Mouse (Mus musculus): Measurements from ENCODE around the gene Pde4c.

Pde4c gene

GRCm38 (mm10) chr8:70789046-70789445 lies 65.5 kb downstream of the Pde4c start:
- DNase-seq (ENCODE audit: low read depth, low spot score) = no peak

DNA sequence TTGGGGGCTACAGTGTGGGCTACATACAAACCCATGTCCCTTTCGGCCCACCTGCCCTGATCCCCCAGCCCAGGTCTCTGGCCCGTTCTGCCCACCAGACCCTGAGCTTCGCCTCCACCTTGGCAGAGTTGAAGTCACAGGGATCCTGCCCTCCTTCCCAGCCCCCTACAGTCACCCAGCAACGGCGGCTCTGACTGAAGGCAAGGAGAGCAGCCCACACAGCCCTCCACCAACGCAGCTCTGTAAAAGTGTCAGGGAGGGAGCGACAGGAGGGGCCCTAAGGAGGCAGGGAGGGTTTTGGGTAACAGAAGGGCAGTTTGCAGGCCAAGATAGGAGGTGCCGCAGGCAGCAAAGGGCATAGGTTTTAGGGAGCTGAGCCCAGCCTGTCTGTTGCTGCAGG lies 67.3 kb downstream of the Pde4c start:
- DNase-seq (ENCODE audit: low read depth, low spot score) = no peak

DNA sequence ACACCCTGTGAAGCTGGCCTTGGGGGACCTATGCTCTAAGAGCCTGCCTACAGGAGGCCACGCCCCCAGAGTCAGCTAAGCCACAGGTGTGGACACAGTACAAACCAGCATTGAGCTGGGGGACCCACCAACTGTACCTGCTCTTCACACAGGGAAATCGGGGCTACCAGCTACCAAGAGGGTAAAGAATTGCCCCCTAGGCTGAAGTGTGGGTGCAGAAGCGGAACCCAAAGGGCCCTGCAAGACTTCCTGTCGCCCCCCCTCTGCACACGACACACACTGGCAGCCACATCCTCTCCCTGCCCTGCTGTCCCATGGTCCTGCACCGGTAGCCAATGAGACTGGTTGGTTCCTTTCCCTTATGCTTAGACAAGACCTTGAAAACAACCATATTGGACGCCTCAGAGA lies 67.8 kb downstream of the Pde4c start:
- no peak for DNase-seq (ENCODE audit: low read depth, low spot score)

- peak; percentile 99 for DNase-seq (ENCODE audit: low read depth, low spot score)
These were observed 68.6 kb downstream of the Pde4c start for GRCm38 (mm10) chr8:70791975-70792691.

- peak; percentile 99 for DNase-seq (ENCODE audit: low read depth, low spot score)
These were observed 69.2 kb downstream of the Pde4c start for GRCm38 (mm10) chr8:70792700-70793099.

DNA sequence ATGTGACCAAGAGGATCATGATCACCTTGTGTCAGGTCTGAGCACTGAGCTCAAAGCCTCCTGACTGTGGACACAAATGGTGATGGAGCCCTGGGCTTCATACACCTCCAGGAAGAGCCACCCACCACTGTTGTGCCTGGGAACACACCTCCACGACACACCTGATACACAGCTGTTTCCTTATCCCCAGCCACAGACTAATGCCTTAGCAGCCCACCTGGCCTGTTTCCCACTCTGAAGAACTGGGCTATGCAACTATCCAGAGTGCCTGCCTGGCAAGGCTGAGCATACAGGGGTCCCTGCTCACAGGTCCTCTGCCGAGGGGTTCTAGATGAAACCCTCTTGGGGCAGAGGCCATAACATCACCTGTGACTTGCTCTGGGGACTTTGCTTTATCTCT lies 70.7 kb downstream of the Pde4c start:
- DNase-seq (ENCODE audit: low read depth, low spot score) = no peak

DNA sequence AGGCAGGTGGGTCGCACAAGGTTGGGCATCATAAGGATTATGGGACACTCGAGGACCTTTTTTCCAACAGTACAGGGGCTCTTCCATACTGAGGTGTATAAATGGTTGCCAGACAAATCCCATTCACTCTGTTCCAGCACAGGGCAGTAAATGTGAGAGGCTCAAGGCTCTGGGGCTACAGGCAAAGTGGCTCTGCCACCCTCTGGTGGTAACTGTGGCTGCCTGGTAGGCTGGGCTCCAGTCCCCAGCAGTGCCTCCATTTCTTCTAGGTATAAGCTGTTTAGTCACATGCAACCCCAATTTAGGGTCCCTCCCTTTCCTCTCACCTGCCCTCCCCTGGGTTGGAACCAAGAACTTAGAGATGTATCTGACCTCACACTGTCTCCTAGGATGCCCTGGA lies 71.8 kb downstream of the Pde4c start:
- no peak for DNase-seq (ENCODE audit: low read depth, low spot score)

DNA sequence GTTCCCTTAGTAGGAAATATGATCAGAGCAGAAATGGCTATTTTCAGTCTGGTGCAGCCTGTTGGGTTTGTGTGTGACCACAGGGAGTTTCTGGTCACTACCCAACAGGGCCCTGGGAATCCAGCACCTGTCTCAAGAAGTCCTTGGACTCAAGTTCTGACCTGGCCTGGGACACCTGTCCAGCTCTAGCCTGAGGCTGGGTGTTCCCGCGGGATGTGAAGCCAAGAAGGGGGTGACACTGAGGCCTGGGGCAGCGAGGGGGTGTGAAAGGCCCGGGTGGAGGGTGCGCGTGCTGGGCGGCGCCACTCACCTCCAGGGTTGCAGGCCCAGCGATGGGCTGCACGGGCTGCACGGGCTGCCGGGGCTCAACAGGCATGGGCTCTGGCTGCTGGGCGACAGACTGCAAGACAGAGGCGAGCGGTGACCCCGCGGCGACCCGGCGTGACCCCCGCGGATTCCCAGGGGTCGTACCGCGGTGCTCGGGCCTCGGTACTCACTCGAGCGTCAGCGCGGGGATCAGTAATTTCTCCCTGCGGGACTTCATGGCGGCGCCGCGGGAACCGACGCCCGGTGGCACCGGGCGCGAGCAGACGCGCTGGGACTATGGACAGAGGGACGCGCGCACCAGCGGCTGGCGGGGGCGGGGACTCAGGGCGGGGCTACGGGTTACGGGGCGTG lies 73.0 kb downstream of the Pde4c start:
- DNase-seq (ENCODE audit: low read depth, low spot score) = no peak

DNA sequence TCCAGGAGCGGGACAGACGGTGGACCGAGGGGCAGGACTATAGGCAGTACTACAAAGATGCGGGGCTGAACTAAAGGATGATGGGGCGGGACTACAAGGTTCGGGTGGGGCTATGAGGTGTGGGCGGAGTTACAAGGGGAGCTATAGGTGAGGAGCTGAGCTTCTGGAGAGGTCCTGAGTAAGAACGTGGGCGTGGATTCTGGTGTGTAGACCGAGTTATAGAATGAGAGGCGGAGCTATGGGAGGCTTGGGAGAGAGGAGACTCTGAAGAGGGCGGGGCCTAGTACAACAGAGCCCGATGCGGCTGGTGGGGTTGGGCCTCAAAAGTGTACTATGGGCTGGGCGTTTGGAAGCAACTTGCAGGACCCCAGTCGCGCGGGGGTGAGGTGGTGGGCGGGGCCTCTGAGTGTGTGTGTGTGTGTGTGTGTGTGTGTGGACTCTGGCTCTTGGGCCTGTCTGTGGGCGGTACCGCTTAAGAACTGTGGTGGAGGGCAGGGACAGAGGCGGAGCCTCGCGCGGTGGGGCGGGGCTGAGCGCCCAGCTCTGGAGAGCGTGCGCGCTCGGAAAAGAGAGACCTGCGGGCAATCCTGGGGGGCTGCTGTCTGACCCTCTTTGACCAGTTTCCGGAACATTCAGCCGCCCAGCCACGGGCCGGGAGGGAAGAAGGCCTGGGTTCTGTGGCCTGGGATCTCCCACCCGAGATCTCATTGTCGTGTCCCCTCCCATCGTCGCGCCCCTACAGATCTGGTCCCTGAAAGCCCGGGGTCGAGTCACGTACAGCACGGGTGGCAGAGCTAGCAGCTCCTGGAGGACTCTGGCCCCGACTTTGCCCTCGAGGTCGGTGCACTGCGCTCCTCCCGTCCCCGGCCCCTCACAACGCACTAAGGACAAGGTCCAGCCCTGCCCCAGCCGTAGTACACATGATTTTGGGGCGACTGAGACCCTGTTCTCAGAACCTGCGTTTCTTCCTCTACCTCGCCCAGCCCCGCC lies 73.9 kb downstream of the Pde4c start:
- DNase-seq (ENCODE audit: low read depth, low spot score) = peak; percentile 100

DNA sequence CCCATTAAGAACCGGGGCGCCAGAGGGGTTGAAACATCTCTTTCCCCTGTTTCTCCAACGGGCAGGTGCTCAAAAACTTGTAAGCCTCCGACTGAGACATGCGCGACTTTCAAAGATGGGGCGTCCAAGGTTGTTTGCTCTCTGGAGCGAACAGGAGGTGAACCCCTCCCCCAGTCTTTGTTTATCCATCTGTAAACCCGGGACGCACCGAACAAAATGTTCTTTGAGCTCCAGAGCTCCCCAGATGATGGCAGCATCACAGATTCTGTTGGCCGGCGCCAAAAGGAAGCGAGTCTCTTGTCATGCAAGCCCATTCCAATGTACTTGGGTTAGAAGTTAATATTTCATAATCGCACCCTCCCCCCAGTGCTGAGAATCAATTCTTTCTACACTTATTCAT lies 74.8 kb downstream of the Pde4c start:
- no peak for DNase-seq (ENCODE audit: low read depth, low spot score)

GRCm38 (mm10) chr8:70800648-70801047 lies 77.1 kb downstream of the Pde4c start:
- DNase-seq (ENCODE audit: low read depth, low spot score) = no peak

Measured in ES-CJ7 (cell line).